Mouse (Mus musculus): ENCODE results near the gene Il5. TPM values are rescaled to one million over a fixed set of nuclear protein-coding genes. Genes with fewer than 3 reads are reported as not detected.
"Not testable (repeated sequence)": the region's sequence is repeated elsewhere in the genome, so short reads cannot be mapped to it uniquely, and the experiment has no call there.

The Il5 gene
- total and polyA plus RNA-seq, 3 experiments = 0.11 TPM; not detected in 2

DNA sequence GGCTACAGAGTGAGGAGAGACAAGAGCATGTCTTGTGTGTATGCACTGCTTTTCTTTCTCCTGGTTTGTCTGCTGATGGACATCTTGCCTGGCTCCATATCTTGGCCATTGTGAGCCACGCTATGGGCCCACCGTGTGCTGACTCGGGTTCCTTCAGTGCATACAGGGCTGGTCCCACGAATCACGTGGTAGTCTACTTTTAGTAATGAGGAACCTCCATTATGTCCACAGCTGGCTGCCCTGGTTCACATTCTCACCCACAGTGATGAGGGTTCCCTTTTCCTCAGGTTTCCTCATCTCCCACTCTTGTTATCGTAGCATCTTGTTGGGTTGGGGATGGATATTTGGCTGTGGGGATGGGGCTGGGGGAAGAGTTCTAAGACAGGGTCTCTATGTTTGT, 28.0 kb downstream of the Il5 start:
- no peak for ATAC-seq (ENCODE audit: extremely low read depth, insufficient number of reproducible peaks, low FRiP score, poor library complexity, severe bottlenecking)
- H3K4me3 ChIP-seq (ENCODE audit: low read depth, low read length) = no peak overlapping the region
- H3K9me3 ChIP-seq (replicated peaks) = 0 out of 2 replicates have a peak, but pooled peaks cover 3% of the 10 kb centered on the region
- no peak for TF ChIP-seq GATA2 (IDR thresholded peaks at IDR 0.05; ENCODE audit: borderline replicate concordance, low read depth, low read length)
- no peak for TF ChIP-seq GATA1 (IDR thresholded peaks at IDR 0.05; ENCODE audit: borderline replicate concordance, low read length)
- TF ChIP-seq POLR2AphosphoS5 (IDR thresholded peaks at IDR 0.05; ENCODE audit: insufficient replicate concordance, low read depth, low read length) = no peak
- no peak for TF ChIP-seq CTCF (IDR thresholded peaks at IDR 0.05; ENCODE audit: low read depth, low read length)
- TF ChIP-seq TAL1 (conservative IDR thresholded peaks at IDR 0.05; ENCODE audit: low read depth, low read length) = no peak
- H3K4me1 ChIP-seq (ENCODE audit: insufficient read depth, low read depth, low read length) = no peaks in the 10 kb centered on the region
- H3K36me3 ChIP-seq (replicated peaks) = no peaks in the 10 kb centered on the region
- DNase-seq (ENCODE audit: low spot score) = no peak
- peaks cover 29% of the 10 kb centered on the region for H3K27me3 ChIP-seq (ENCODE audit: insufficient read depth, low read length)

GRCm38 (mm10) chr11:53749306-53749705, 28.7 kb downstream of the Il5 start:
- ATAC-seq (ENCODE audit: extremely low read depth, insufficient number of reproducible peaks, low FRiP score, poor library complexity, severe bottlenecking) (no peak), DNase-seq (ENCODE audit: low spot score) (no peak)
- Histone ChIP-seq H3K27me3 (ENCODE audit: insufficient read depth, low read length) (peaks cover 22% of the 10 kb centered on the region), H3K9me3 (replicated peaks) (0 out of 2 replicates have a peak, but pooled peaks cover 3% of the 10 kb centered on the region), H3K36me3 (replicated peaks) (no peaks in the 10 kb centered on the region), H3K4me3 (ENCODE audit: low read depth, low read length) (no peak overlapping the region), H3K4me1 (ENCODE audit: insufficient read depth, low read depth, low read length) (no peaks in the 10 kb centered on the region)
- no peak for TF ChIP-seq GATA1 (IDR thresholded peaks at IDR 0.05; ENCODE audit: borderline replicate concordance, low read length)

- TF ChIP-seq TAL1 (conservative IDR thresholded peaks at IDR 0.05; ENCODE audit: low read depth, low read length) = no peak
Observed at GRCm38 (mm10) chr11:53749716-53750352, 29.2 kb downstream of the Il5 start.

GRCm38 (mm10) chr11:53755011-53755595, 34.5 kb downstream of the Il5 start:
- 0 out of 2 replicates have a peak, but pooled peaks cover 3% of the 10 kb centered on the region for H3K9me3 ChIP-seq (replicated peaks)
- no peaks in the 10 kb centered on the region for H3K36me3 ChIP-seq (replicated peaks)
- DNase-seq (ENCODE audit: low spot score) (no peak), ATAC-seq (ENCODE audit: extremely low read depth, insufficient number of reproducible peaks, low FRiP score, poor library complexity, severe bottlenecking) (no peak)
- no peak overlapping the region for H3K4me3 ChIP-seq (ENCODE audit: low read depth, low read length)
- peaks cover 4% of the 10 kb centered on the region; the same call in 1 of the 2 replicates for H3K4me1 ChIP-seq (ENCODE audit: insufficient read depth, low read depth, low read length)
- TF ChIP-seq TAL1 (conservative IDR thresholded peaks at IDR 0.05; ENCODE audit: low read depth, low read length) (no peak), GATA2 (IDR thresholded peaks at IDR 0.05; ENCODE audit: borderline replicate concordance, low read depth, low read length) (no peak), POLR2AphosphoS5 (IDR thresholded peaks at IDR 0.05; ENCODE audit: insufficient replicate concordance, low read depth, low read length) (no peak), GATA1 (IDR thresholded peaks at IDR 0.05; ENCODE audit: borderline replicate concordance, low read length) (no peak), CTCF (IDR thresholded peaks at IDR 0.05; ENCODE audit: low read depth, low read length) (no peak)
- peaks cover 22% of the 10 kb centered on the region for H3K27me3 ChIP-seq (ENCODE audit: insufficient read depth, low read length)

More at GRCm38 (mm10) chr11:53749716-53750352, 29.2 kb downstream of the Il5 start:
- H3K9me3 ChIP-seq (replicated peaks) = 0 out of 2 replicates have a peak, but pooled peaks cover 3% of the 10 kb centered on the region
- DNase-seq (ENCODE audit: low spot score) = no peak
- ATAC-seq (ENCODE audit: extremely low read depth, insufficient number of reproducible peaks, low FRiP score, poor library complexity, severe bottlenecking) = no peak
- H3K27me3 ChIP-seq (ENCODE audit: insufficient read depth, low read length) = peaks cover 18% of the 10 kb centered on the region
- H3K4me3 ChIP-seq (ENCODE audit: low read depth, low read length) = no peak overlapping the region
- no peaks in the 10 kb centered on the region for H3K4me1 ChIP-seq (ENCODE audit: insufficient read depth, low read depth, low read length)
- no peaks in the 10 kb centered on the region for H3K36me3 ChIP-seq (replicated peaks)

DNA sequence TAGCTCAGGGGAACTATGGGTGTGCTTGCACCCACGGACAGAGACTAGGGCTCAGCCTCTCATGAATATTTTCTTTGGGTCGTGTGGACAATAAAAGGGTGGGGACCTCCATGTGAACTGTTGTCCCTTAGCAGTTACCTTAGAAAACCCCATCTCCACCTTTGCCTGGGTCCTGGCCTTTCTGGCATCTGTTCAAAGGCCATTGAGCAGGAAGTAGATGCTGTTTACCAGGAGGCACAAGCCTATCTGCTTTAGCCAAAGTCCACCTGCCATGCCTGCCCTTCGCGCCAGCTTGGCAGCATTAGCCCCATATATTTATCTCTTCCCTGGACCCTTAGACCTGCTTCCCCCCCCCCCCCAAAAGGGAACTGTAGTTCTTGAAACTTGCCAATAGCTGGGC, 37.0 kb downstream of the Il5 start:
- Histone ChIP-seq H3K4me3 (ENCODE audit: low read depth, low read length) (no peak overlapping the region), H3K36me3 (replicated peaks) (no peaks in the 10 kb centered on the region), H3K4me1 (ENCODE audit: insufficient read depth, low read depth, low read length) (peaks cover 7% of the 10 kb centered on the region), H3K9me3 (replicated peaks) (0 out of 2 replicates have a peak, but pooled peaks cover 3% of the 10 kb centered on the region), H3K27me3 (ENCODE audit: insufficient read depth, low read length) (peaks cover 42% of the 10 kb centered on the region)
- TF ChIP-seq CTCF (IDR thresholded peaks at IDR 0.05; ENCODE audit: low read depth, low read length) (no peak), POLR2AphosphoS5 (IDR thresholded peaks at IDR 0.05; ENCODE audit: insufficient replicate concordance, low read depth, low read length) (no peak), GATA1 (IDR thresholded peaks at IDR 0.05; ENCODE audit: borderline replicate concordance, low read length) (no peak)
- no peak for DNase-seq (ENCODE audit: low spot score)
- no peak for ATAC-seq (ENCODE audit: extremely low read depth, insufficient number of reproducible peaks, low FRiP score, poor library complexity, severe bottlenecking)

DNA sequence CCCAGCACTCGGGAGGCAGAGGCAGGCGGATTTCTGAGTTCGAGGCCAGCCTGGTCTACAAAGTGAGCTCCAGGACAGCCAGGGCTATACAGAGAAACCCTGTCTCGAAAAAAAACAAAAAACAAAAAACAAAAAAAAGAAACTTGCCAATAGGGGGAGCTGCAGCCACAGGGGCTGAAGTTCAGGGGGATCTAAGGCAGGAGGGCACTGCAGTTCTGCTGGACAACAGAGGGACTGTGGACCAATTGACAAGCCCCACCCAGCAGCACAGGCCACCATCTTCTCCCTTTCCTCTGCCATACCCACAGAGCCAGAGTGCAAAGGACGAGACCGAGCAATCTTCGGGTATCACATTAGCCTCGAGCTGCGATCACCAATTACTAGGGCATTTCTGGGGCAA, 37.4 kb downstream of the Il5 start:
- H3K9me3 ChIP-seq (replicated peaks); H3K4me3 ChIP-seq (ENCODE audit: low read depth, low read length); DNase-seq (ENCODE audit: low spot score); H3K36me3 ChIP-seq (replicated peaks); ATAC-seq (ENCODE audit: extremely low read depth, insufficient number of reproducible peaks, low FRiP score, poor library complexity, severe bottlenecking): not testable (repeated sequence)
- H3K27me3 ChIP-seq (ENCODE audit: insufficient read depth, low read length) = peaks cover 43% of the 10 kb centered on the region
- H3K4me1 ChIP-seq (ENCODE audit: insufficient read depth, low read depth, low read length) = peaks cover 11% of the 10 kb centered on the region

DNA sequence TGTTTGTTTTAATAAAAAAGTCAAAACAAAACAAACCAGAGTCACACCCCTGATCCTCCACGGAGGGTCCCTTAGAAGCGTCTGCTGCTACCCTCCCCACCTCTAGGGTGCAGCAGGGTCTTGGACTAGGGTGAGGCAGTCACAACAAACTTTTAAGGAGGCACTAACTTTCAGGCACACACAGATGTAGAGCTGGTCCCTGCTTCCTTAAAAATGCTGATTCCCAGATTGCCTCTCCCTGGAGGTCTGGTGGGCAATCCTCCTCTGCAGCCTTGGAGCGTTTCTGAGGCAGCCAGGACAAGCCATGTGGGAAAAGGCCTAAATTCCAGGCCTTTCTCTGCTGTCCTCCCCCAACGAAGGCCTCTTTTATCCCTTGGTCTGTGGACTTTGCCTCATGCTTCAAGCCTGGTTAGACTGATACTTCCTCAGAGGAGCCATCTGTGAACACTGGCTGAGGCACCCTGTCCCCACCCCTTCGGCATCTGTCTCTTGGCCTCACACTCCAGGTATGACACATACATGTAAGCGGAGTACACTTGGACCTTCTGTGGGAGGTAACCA, 38.3 kb downstream of the Il5 start:
- no peaks in the 10 kb centered on the region for H3K36me3 ChIP-seq (replicated peaks)
- TF ChIP-seq GATA2 (IDR thresholded peaks at IDR 0.05; ENCODE audit: borderline replicate concordance, low read depth, low read length) (no peak), CTCF (IDR thresholded peaks at IDR 0.05; ENCODE audit: low read depth, low read length) (no peak), POLR2AphosphoS5 (IDR thresholded peaks at IDR 0.05; ENCODE audit: insufficient replicate concordance, low read depth, low read length) (no peak), TAL1 (conservative IDR thresholded peaks at IDR 0.05; ENCODE audit: low read depth, low read length) (no peak), GATA1 (IDR thresholded peaks at IDR 0.05; ENCODE audit: borderline replicate concordance, low read length) (no peak)

More for the DNA sequence above, 38.3 kb downstream of the Il5 start:
- H3K27me3 ChIP-seq (ENCODE audit: insufficient read depth, low read length) = peaks cover 44% of the 10 kb centered on the region
- H3K4me3 ChIP-seq (ENCODE audit: low read depth, low read length) = no peak overlapping the region
- no peak for ATAC-seq (ENCODE audit: extremely low read depth, insufficient number of reproducible peaks, low FRiP score, poor library complexity, severe bottlenecking)
- H3K9me3 ChIP-seq (replicated peaks) = no peaks in the 10 kb centered on the region
- peaks cover 19% of the 10 kb centered on the region for H3K4me1 ChIP-seq (ENCODE audit: insufficient read depth, low read depth, low read length)
- DNase-seq (ENCODE audit: low spot score) = no peak
